In the genomic region with DNA sequence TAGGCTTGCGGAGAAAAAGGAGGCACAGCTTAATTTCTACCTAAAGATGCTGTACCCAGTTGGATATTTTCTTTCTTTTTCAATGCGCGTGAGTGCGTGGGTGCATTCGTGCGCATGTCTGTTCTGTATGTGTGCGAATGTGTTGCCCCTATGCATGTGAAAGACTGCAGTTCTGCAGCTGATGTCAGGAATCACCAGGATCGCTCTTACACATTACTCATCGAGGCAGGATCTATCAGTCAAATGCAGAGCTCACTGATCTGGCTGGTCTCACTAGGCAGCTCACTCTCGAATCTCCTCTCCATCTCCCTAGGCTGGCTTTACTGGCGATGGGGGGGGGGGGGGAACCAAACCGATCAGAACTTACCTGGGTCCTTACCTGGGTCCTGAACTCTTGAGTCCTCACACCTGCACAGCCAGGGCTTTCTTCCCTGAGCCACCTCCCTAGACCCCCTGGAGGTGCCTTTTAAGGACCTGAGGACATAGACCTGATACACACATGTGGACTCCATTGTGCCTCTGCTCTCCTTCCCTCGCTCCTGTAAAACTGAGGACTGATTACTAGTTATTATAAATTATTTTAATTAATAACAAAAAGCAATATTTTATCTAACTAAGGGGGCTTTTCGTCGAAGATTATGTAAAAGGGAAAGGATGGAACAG, we compare ENCODE assay signal across 12 mouse cellular contexts.
DNase-seq lines count a peak whose midpoint lies in the region; ATAC-seq and TF ChIP-seq lines count a peak whose summit lies in the region.
"Had no signal": no experiment of that assay in that cellular context is flagged by ENCODE, and none has a peak within 500 bp of the region (broad histone marks: within the 10 kb centered on the region; RNA-seq: fewer than 3 reads in every experiment).

No protein-coding gene starts in this region.

- H3K9me3 ChIP-seq in forebrain, embryonic 14.5 days (replicated peaks; ENCODE audit: control insufficient read depth, low read length): no peaks in the 10 kb centered on the region
- no peaks in the 10 kb centered on the region for H3K9me3 ChIP-seq in forebrain, embryonic 11.5 days (ENCODE audit: control insufficient read depth, low read length)
- no peaks in the 10 kb centered on the region for H3K9me3 ChIP-seq in limb, embryonic 12.5 days
- H3K9me3 ChIP-seq in limb, embryonic 10.5 days (replicated peaks): no peaks in the 10 kb centered on the region
- H3K9me3 ChIP-seq in embryonic facial prominence, embryonic 14.5 days (ENCODE audit: control insufficient read depth, low read length): no peaks in the 10 kb centered on the region

- TF ChIP-seq CTCF in olfactory bulb, adult 2 months (IDR thresholded peaks at IDR 0.05; ENCODE audit: insufficient read depth, low read depth, low read length): no peak

- H3K4me1 ChIP-seq in forebrain, embryonic 14.5 days (ENCODE audit: control insufficient read depth, insufficient read depth, low read length): no peaks in the 10 kb centered on the region
- no peaks in the 10 kb centered on the region for H3K4me1 ChIP-seq in forebrain, embryonic 11.5 days (replicated peaks; ENCODE audit: control insufficient read depth, insufficient read depth, low read length)
- peaks cover 6% of the 10 kb centered on the region for H3K4me1 ChIP-seq in limb, embryonic 12.5 days (replicated peaks)
- H3K4me1 ChIP-seq in limb, embryonic 10.5 days: peaks cover 8% of the 10 kb centered on the region; the same call in 1 of the 2 replicates
- no peaks in the 10 kb centered on the region for H3K4me1 ChIP-seq in embryonic facial prominence, embryonic 14.5 days (ENCODE audit: control insufficient read depth, insufficient read depth, low read length)
- H3K4me1 ChIP-seq in olfactory bulb, adult 2 months (ENCODE audit: control insufficient read depth, insufficient read depth, low read length): peaks cover 9% of the 10 kb centered on the region

- DNase-seq in forebrain, embryonic 14.5 days (ENCODE audit: low spot score): peak; percentile 31
- DNase-seq in forebrain, embryonic 11.5 days (ENCODE audit: low spot score): no peak
- DNase-seq in limb, embryonic 10.5 days (ENCODE audit: low spot score): no peak
- peak; percentile 45 for DNase-seq in embryonic facial prominence, embryonic 14.5 days (ENCODE audit: low spot score)
- DNase-seq in urinary bladder, postnatal 10 days (ENCODE audit: low spot score): no peak
- DNase-seq in adrenal gland, postnatal 4 days (ENCODE audit: low spot score in 2 of 2): no peak
- DNase-seq: cerebellum, postnatal 25 days; lung, postnatal 36 days; thymus, postnatal 36 days had no signal

- H3K27ac ChIP-seq in forebrain, embryonic 14.5 days (ENCODE audit: low read depth, low read length): no peak overlapping the region
- H3K27ac ChIP-seq in forebrain, embryonic 11.5 days (ENCODE audit: low read depth, low read length): no peak overlapping the region
- H3K27ac ChIP-seq in limb, embryonic 12.5 days: no peak overlapping the region
- H3K27ac ChIP-seq in limb, embryonic 10.5 days: no peak overlapping the region
- H3K27ac ChIP-seq in embryonic facial prominence, embryonic 14.5 days (replicated peaks; ENCODE audit: low read depth, low read length): no peak overlapping the region
- H3K27ac ChIP-seq in olfactory bulb, adult 2 months (ENCODE audit: insufficient read depth, low read depth, low read length): peak overlapping the region; percentile 59
- H3K27ac ChIP-seq: kidney, postnatal 0 days had no signal

- peak; percentile 32; the same call in 1 of the 2 replicates for ATAC-seq in forebrain, embryonic 14.5 days
- no peak for ATAC-seq in forebrain, embryonic 11.5 days (replicated peaks; ENCODE audit: low FRiP score)
- ATAC-seq in limb, embryonic 12.5 days (ENCODE audit: insufficient number of reproducible peaks, insufficient read depth, low FRiP score, low TSS enrichment, low read depth): no peak; the same call in 1 of the 2 replicates
- peak; percentile 62; the same call in 1 of the 2 replicates for ATAC-seq in embryonic facial prominence, embryonic 14.5 days (ENCODE audit: low read depth)

- H3K9ac ChIP-seq in forebrain, embryonic 14.5 days (ENCODE audit: low read length): no peak overlapping the region
- no peak overlapping the region for H3K9ac ChIP-seq in forebrain, embryonic 11.5 days (ENCODE audit: low read length)
- H3K9ac ChIP-seq in limb, embryonic 12.5 days (replicated peaks): no peak overlapping the region
- no peak overlapping the region for H3K9ac ChIP-seq in embryonic facial prominence, embryonic 14.5 days (ENCODE audit: low read depth, low read length)

- no peaks in the 10 kb centered on the region for H3K27me3 ChIP-seq in forebrain, embryonic 14.5 days (replicated peaks; ENCODE audit: control insufficient read depth, insufficient read depth, low read length)
- H3K27me3 ChIP-seq in forebrain, embryonic 11.5 days (ENCODE audit: control insufficient read depth, insufficient read depth, low read length): no peaks in the 10 kb centered on the region
- H3K27me3 ChIP-seq in limb, embryonic 12.5 days: peaks cover 8% of the 10 kb centered on the region
- H3K27me3 ChIP-seq in limb, embryonic 10.5 days (ENCODE audit: low read depth, poor library complexity, severe bottlenecking): no peaks in the 10 kb centered on the region
- H3K27me3 ChIP-seq in embryonic facial prominence, embryonic 14.5 days (replicated peaks; ENCODE audit: control insufficient read depth, insufficient read depth, low read length): no peaks in the 10 kb centered on the region

- no peaks in the 10 kb centered on the region for H3K36me3 ChIP-seq in forebrain, embryonic 14.5 days (ENCODE audit: control insufficient read depth, insufficient read depth, low read length)
- H3K36me3 ChIP-seq in forebrain, embryonic 11.5 days (ENCODE audit: control insufficient read depth, insufficient read depth, low read length): no peaks in the 10 kb centered on the region
- H3K36me3 ChIP-seq in limb, embryonic 12.5 days: no peaks in the 10 kb centered on the region
- no peaks in the 10 kb centered on the region for H3K36me3 ChIP-seq in limb, embryonic 10.5 days
- no peaks in the 10 kb centered on the region for H3K36me3 ChIP-seq in embryonic facial prominence, embryonic 14.5 days (ENCODE audit: control insufficient read depth, insufficient read depth, low read length)

- H3K4me3 ChIP-seq in forebrain, embryonic 14.5 days (ENCODE audit: low read depth, low read length): no peak overlapping the region
- no peak overlapping the region for H3K4me3 ChIP-seq in forebrain, embryonic 11.5 days (ENCODE audit: low read depth, low read length)
- peak overlapping the region; percentile 24; the same call in 1 of the 2 replicates for H3K4me3 ChIP-seq in limb, embryonic 12.5 days (replicated peaks)
- H3K4me3 ChIP-seq in limb, embryonic 10.5 days: no peak overlapping the region
- H3K4me3 ChIP-seq in embryonic facial prominence, embryonic 14.5 days (ENCODE audit: low read depth, low read length): peak overlapping the region; percentile 15; the same call in 1 of the 2 replicates
- H3K4me3 ChIP-seq in olfactory bulb, adult 2 months (ENCODE audit: insufficient read depth, low read depth, low read length): no peak overlapping the region

- WGBS in forebrain, embryonic 14.5 days: 77% methylated on average over 15 of the region's 15 CpGs
- 78% methylated on average over 15 of the region's 15 CpGs for WGBS in forebrain, embryonic 11.5 days
- WGBS in limb, embryonic 12.5 days: 69% methylated on average over 15 of the region's 15 CpGs
- WGBS in limb, embryonic 10.5 days: 71% methylated on average over 15 of the region's 15 CpGs
- 70% methylated on average over 15 of the region's 15 CpGs for WGBS in embryonic facial prominence, embryonic 14.5 days
- WGBS in olfactory bulb, adult 2 months: 63% methylated on average over 15 of the region's 15 CpGs

- no peak for TF ChIP-seq POLR2A in olfactory bulb, adult 2 months (IDR thresholded peaks at IDR 0.05; ENCODE audit: insufficient read depth, low read depth, low read length)

- H3K4me2 ChIP-seq in forebrain, embryonic 14.5 days (ENCODE audit: low read length): no peak overlapping the region
- H3K4me2 ChIP-seq in forebrain, embryonic 11.5 days (ENCODE audit: low read depth, low read length, severe bottlenecking): no peak overlapping the region
- peak overlapping the region; percentile 35 for H3K4me2 ChIP-seq in limb, embryonic 12.5 days
- H3K4me2 ChIP-seq in embryonic facial prominence, embryonic 14.5 days (ENCODE audit: low read depth, low read length): peak overlapping the region; percentile 19

Comparison
In these comparisons a context has a peak if more than half of its experiments do, and no peak if none do; other contexts are left out.
1. ATAC-seq: peak in forebrain, embryonic 14.5 days (single experiment) and embryonic facial prominence, embryonic 14.5 days (single experiment); none in forebrain, embryonic 11.5 days (single experiment) and limb, embryonic 12.5 days (single experiment).
2. DNase-seq: peak in forebrain, embryonic 14.5 days (single experiment) and embryonic facial prominence, embryonic 14.5 days (single experiment); none in forebrain, embryonic 11.5 days (single experiment), limb, embryonic 10.5 days (single experiment), urinary bladder, postnatal 10 days (single experiment) and adrenal gland, postnatal 4 days (0 of 2).
3. H3K4me3 ChIP-seq: peak in limb, embryonic 12.5 days (single experiment) and embryonic facial prominence, embryonic 14.5 days (single experiment); none in forebrain, embryonic 14.5 days (single experiment), forebrain, embryonic 11.5 days (single experiment), limb, embryonic 10.5 days (single experiment) and olfactory bulb, adult 2 months (single experiment).
4. H3K4me2 ChIP-seq: peak in limb, embryonic 12.5 days (single experiment) and embryonic facial prominence, embryonic 14.5 days (single experiment); none in forebrain, embryonic 14.5 days (single experiment) and forebrain, embryonic 11.5 days (single experiment).